Mouse (Mus musculus): ENCODE measurements around the gene Ehd4.

DNA sequence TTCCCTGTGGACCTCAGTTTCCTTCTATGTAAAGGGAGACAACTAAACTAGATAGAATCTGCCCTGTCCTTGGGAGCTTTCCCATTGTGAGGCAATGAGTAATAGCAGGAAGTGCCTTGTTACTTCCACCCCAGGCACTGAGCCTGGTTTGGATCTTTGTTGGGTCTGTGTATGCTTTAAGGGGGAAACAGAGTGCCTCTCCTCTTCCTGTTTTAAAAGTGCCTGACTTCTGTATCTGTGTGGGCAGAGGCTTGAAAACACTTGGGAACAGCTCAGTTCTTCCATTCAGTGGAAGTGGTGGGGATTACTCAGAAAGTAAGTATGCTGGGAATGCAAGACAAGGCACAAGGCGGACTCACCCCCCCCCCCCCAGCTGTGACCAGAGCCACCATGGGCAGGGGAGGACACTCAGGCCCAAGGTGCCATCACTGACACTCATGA lies 25.8 kb downstream of the Ehd4 start:
- TF ChIP-seq POLR2A (IDR thresholded peaks at IDR 0.05; ENCODE audit: borderline replicate concordance, low read depth, low read length) (no peak), CTCF (IDR thresholded peaks at IDR 0.05; ENCODE audit: low read depth, low read length) (no peak)

All from bone marrow macrophage, adult 2 months (primary cell).